Mouse (Mus musculus): ENCODE measurements around the gene Fam161a. TPM values are rescaled to one million over a fixed set of nuclear protein-coding genes. Genes with fewer than 3 reads are reported as not detected.

Gene Fam161a
- total RNA-seq (2021), result 1 to 10 TPM; 3.9 to 4.3 TPM

DNA sequence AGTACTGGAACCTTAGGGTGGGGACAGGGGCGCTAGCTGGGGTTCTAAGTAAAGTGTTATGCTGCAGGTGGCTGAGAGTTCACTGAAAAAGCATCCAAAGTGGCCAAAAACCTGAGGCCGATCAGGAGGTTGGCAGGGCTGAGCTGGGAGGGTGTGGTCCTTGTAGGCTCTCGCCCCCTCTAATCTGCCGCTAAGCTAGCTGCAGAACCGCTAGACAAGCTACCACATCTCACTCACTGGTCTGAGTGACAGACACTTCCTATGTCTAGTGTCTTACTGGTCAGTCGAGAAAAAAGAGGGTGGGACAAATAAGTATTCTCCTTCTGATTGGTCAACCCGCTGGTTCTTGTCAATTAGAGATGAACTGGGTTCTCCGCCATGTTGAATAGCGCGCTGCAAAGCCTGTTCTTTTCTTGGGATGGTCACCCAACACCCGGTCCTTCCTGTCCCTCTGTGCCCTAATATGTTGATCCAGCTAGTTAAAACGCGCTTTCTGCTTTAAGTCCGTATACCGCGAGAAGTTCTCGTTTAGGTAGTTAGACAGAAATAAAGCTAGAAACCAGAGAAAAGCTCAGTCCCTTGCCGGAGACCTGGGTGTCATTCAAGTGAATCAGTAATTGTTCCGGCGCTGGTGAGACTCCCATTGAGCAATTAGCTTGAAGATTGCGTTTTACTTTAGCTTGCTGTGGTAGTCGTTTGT is at the start of gene Fam161a:
Gene Fam161a, plus strand, starts transcription at position 51 of the 700 bp plus-strand sequence.
- peak; percentile 74 for DNase-seq
- intact Hi-C loops (cut with DNase I), result loop anchor here (5.0 kb wide), 1 partner anchor 265 kb away; no protein-coding TSS in a partner anchor

DNA sequence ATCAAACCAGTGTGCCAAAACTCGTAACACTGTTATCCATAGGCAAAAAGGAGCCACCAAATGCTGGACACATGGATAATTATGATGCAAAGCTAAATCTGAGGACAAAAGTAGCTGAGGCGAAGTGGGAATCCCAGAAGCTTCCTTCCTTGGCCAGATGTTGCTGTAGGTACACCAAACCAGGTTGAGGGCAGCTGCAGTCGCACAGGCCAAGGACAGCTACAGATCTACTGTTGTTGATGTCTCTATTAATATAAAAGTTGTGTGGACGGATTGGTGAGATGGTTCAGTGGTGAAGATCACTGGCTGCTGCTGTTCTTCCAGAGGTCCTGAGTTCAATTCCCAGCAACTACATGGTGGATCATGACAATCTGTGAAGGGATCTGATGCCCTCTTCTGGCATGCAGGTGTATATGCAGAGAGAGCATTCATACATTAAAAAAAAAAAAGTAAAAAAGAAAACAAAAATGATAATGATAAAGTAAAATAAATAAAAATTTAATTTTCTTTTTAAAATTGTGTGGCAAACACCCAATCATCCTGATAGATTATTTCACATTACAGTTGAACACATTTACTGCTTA is 49.4 kb upstream of the Fam161a start:
- DNase-seq, result no peak
- intact Hi-C loops (cut with DNase I), result loop anchor here (10.0 kb wide), 1 partner anchor 93 kb away; the partner anchor contains the start of gene B3gnt2

DNA sequence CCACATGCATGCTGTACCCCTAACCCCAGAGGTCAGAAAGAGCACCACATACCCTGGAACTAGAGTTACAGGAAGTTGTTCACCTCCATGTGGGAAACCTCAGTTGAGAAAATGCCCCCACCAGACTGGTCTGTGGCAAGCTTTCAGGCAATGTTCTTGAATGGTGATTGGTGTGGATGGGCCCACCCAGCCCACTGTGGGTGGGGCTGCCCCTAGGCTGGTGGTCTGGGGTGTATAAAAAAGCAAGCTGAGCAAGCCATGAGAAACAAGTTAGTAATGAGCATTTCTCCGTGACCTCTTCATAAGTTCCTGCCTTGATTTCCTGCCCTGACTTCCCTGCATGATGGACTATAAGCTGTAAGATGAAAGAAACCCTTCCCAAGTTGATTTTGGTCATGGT is 45.2 kb upstream of the Fam161a start:
- intact Hi-C loops (cut with DNase I), result loop anchor here (5.0 kb wide), 1 partner anchor 330 kb away; no protein-coding TSS in a partner anchor

DNA sequence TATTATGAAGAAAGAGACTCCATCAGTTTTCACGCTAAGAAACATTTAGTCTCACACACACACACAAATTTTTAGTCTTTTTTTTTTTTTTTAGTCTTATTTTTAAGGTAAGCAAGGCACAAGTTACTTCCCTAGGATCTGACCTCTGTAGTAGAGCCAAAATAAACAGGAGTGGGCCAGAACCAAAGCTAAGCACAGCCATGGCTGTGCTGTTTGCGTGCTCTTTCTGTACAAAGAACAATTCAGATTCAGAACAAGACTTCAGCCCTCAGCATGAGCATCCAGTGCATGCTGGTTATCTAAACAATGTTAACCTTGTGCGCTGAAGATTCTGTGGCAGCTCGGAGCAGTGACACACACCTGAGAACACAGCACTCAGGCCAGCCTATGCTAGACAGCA is 42.9 kb upstream of the Fam161a start:
- intact Hi-C loops (cut with DNase I), result loop anchor here (5.0 kb wide), 1 partner anchor 332 kb away; no protein-coding TSS in a partner anchor
- no peak for DNase-seq

More for the DNA sequence above, 45.2 kb upstream of the Fam161a start:
- no peak for DNase-seq

DNA sequence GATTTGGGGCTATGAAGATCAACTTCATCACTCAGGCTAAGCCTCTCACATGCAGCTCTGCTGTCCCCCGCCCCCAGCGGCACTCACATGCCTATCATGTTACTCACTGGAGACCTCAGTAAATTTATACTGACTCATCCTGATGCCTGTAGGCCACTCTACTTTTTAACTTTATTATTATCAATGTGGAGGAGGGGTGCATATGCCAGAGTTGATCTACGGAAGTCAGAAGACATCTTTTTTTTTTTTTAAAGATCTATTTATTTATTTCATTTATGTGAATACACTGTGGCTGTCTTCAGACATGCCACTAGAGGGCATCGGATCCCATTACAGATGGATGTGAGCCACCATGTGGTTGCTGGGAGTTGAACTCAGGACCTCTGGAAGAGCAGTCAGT is 41.8 kb upstream of the Fam161a start:
- intact Hi-C loops (cut with DNase I), result no loop called here
- DNase-seq, result no peak

DNA sequence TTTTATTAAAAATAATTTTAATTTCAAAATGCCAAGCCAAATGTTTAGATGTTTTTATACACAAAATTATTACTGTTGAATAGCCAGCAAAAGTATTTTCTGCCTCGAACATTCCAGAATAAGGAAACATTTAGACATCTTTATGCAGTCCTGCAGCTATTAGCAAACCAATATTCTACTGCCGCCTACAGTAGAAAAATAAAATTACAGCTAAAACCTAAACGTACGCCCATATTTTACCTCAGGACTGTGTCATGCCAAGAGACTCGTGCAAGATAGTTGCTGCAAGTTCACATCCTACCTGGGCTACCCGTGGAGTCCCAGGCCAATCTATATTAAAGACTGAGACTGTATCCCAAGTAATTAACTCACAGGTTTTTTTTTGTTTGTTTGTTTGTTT is 37.8 kb upstream of the Fam161a start:
- DNase-seq, result no peak

DNA sequence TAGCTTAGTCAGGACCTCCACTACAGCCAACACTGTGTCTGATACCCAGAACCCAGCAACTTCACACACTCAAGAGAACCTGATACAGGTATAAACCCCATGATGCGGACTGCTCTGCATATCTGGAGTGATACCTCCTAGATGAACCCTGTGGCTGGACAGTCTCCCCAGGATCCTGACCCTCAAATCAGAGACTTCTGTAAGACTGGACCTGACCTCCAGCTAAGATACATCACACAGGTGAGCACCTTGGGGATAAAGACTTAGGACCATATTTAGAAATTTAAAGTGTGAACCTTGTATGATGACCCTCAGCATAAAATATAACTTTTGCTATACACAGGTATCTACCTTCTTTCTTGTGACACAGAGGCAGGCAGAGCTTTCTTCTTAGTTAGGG is 36.8 kb upstream of the Fam161a start:
- DNase-seq, result no peak
- intact Hi-C loops (cut with DNase I), result no loop called here

More for the DNA sequence above, 37.8 kb upstream of the Fam161a start:
- intact Hi-C loops (cut with DNase I), result no loop called here

DNA sequence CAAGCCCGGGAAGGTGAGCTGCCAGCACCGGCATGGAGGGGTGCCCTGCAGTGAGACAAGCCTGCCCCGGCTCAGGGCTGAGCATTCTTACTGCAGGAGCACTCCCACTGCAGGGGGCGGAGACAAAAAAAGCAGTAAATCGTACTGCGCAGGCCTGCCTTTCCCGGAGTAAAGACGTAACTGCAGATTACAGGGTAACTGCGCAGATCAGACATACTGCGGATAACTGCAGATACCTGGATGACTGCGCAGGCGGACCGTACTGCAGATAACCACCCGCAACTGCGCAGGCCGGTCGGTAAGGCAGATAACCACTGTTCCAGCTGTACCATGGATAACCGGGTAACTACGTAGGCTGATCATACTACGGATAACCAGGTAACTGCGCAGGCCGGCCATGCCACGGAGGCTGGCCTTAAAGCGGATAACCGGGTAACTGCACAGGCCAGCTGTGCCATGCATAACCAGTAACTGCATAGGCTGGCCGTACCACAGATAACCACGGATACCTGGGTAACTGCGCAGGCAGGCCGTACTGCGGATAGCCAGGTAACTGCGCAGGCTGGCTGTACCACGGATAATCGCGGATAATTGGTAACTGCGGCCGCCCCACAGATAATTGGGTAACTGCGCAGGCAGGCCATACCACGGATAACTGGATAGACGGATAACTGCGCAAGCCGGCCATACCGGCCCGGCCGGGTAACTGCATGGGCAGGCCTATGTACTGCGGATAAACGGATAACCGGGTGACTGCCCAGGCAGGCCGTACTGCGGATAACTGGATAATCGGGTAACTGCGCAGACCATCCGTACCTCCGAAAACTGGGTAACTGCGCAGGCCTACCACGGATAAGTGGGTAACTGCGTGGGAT is 35.3 kb upstream of the Fam161a start, which contains the start of gene Zrsr1:
Gene Zrsr1, plus strand, starts transcription at position 171 of the 875 bp plus-strand sequence.
- peak; percentile 48 for DNase-seq

DNA sequence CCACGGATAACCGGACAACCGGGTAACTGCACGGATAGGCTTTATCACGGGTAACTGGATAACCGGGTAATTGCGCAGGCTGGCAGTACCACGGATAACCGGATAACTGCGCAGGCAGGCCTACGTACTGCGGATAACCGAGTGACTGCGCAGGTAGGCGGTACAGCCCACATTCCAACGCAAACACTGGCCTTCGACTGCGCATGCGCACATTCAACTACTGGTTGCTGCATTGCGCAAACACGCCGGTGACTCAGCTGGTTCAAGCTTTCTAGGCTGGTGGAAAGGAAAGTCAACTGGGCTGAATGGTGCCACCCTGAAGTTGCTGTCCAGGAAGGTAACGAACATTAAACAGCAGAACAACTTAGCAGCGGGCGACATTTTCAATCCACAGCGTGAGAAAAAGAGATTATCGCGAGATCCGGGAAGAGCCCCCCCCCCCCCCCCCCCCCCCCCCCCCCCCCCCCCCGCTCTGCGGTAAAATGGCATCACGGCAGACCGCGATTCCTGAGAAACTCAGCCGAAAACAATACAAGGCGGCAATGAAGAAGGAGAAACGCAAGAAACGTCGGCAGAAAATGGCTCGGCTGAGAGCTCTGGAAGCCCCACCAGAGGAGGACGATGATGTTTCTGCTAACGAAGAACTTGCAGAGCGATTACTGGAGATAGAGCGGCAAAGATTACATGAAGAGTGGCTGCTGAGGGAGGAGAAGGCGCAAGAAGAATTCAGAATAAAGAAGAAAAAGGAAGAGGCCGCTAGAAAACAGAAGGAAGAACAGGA is 34.4 kb upstream of the Fam161a start:
- intact Hi-C loops (cut with DNase I), result no loop called here

More for the DNA sequence above, 35.3 kb upstream of the Fam161a start, which contains the start of gene Zrsr1:
- intact Hi-C loops (cut with DNase I), result no loop called here

DNA sequence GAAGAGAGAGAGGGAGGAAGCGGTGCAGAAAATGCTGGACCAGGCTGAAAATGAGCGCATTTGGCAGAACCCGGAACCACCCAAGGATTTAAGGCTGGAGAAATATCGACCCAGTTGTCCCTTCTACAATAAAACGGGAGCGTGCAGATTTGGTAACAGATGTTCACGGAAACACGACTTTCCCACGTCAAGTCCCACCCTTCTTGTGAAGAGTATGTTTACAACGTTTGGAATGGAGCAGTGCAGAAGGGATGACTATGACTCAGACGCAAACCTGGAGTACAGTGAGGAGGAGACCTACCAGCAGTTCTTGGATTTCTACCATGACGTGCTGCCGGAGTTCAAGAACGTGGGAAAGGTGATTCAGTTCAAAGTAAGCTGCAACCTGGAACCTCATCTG is 33.7 kb upstream of the Fam161a start:
- intact Hi-C loops (cut with DNase I), result no loop called here

More for the DNA sequence above, 34.4 kb upstream of the Fam161a start:
- DNase-seq, result peak; percentile 74

DNA sequence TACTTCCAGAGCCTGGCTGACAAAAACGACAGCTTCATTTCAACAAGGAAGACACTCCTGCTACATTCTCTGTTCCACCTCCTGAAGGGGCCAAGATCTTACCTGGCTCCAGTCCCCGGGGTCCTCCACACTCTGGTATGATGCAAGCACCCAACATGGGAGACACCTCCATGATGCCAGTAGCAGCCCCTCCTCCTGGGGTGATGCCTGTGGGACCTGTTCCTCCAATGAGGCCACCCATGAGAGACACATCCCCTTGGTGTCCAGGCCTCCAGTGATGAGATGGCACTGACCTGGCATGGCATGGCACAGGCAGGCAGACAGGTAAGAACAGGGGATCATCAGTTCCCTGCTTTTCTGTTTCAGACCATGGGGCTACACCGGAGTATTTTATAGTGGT is 29.1 kb upstream of the Fam161a start:
- DNase-seq, result peak; percentile 10
- intact Hi-C loops (cut with DNase I), result no loop called here

More for the DNA sequence above, 33.7 kb upstream of the Fam161a start:
- DNase-seq, result no peak

DNA sequence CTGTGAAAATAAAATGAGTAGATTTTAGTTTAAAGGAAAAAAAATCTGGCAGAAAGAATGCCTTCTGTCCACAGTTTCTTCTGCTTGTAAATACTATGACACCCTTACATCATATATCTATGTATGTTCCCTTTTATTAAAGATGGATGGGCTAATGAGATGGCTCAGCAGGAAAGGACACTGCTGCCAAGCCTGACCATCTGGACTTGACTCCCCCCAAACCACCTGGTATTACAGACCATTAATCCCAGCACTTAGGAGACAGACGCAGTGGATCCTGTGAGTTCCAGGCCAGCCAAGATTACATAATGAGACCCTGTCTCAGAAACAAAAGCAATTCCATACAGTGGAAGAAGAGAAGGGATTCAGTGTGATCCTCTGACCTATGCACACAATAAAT is 28.6 kb upstream of the Fam161a start:
- DNase-seq, result peak; percentile 75
- intact Hi-C loops (cut with DNase I), result no loop called here

DNA sequence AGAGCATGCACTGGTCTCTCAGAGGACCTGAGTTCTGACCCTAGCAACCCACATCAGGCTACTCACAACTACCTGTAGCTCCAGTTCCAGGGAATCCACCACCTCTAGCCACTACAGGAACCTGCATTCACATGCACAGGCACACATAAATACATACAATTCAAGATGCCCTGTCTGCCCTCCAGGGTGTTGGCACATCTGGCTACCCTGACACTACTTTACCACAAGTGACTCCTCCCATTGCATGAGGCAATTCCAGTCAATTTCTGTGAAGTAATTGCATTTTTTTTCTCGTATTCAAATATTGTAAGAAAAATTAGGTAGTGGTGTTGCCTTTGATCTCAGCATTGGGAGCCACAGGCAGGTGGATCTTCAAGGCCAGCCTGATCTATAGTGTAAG is 28.1 kb upstream of the Fam161a start:
- intact Hi-C loops (cut with DNase I), result no loop called here
- DNase-seq, result no peak

DNA sequence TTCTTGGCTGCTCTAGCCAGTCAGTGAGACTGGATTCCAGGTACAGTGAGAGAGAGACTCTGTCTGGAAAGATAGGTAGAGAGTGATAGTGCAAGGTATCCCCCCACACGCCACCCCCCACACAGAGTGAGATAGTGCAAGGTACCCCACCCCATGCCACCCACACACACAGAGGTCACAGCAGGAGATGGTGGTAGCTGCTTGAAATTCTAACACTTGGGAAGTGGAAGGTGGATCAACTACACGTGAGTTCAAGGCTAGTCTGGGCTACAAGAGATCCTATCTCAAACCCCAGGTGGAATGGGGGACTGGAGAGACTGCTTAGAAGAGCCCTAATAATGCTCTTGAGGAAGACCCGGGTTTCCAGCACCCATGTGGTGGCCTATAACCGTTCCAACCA is 26.3 kb upstream of the Fam161a start:
- DNase-seq, result no peak
- intact Hi-C loops (cut with DNase I), result loop anchor here (10.0 kb wide), 1 partner anchor 756 kb away; no protein-coding TSS in a partner anchor

DNA sequence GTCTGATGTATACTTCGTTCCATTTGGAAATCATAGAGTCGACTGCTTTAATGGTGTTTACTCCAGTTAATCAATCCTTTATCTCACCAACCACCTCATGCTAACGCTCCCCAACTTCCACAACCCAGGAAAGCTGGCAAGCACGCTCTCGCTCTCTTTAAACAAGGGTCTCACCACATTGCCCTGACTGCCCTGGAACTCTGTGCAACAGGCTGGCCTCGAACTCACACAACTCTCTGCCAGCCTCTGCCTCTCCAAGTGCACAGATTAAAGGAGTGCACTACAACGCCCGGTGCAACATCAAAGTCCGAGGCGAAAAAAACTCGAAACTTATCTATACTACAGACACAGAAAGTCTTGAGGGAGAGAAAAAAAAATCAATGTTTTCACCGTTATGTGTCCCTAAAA is 25.8 kb upstream of the Fam161a start:
- DNase-seq, result no peak
- intact Hi-C loops (cut with DNase I), result loop anchor here (10.0 kb wide), 1 partner anchor 757 kb away; no protein-coding TSS in a partner anchor

DNA sequence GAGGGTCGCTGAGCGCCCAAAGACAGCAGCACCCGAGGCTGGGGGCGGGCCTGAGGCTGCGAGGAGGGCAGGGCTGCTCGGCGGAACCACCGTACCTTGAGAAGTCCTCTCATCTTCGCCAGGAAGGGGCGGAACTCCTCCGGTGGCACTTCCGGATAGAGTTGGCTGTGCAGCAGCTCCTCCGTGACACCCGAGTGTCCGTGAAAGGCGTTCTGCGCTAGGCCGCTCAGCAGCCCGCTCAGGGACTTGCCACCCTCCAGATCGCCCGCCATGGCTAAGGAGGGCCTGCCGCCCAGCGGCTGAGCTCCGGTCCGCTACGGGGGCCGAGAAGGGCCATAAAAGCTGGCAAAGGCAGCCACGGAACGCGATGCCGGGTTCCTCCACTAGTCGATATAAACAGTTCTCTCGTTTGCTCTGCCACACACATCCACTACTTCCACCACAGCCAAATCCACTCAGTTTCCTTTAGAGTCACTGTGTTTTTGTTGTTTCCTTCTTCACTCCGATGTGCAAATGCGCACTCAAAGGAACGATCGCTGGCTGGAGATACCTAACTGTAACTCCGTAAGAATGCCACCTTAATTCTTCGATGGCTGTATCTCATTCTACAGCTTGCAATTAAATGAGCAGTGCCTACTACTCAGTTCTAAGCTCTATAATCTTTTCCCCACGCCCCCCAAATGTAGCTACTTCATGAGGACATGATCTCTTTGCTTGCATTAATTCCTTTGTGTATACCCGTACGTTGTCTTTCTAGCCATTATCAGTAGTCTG is 25.2 kb upstream of the Fam161a start, which contains the start of the genes Gm28048 and Commd1:
Gene Gm28048, minus strand, starts transcription at position 107 of the 774 bp plus-strand sequence.
Gene Commd1, minus strand, starts transcription at position 399 of the 774 bp plus-strand sequence.
- peak; percentile 97 for DNase-seq
- intact Hi-C loops (cut with DNase I), result loop anchor here (10.0 kb wide), 1 partner anchor 757 kb away; no protein-coding TSS in a partner anchor

DNA sequence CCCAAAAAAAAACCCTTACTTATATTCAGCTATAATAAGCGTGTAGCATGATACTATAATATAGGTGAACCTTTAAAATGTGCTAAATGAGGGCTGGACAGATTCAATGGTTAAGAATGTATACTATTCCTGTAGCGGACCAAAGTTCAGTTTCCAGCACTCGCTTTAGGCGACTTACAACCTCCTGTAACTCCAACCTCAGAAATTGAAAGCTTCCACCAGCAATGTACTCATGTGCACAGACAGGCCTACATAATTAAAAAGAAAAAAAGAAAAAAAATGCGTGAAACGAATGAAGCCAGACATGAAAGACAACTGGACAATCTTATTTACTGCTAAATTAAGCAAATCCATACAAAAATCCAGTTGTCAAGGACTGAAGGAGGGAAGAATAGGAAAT is 24.5 kb upstream of the Fam161a start:
- no peak for DNase-seq
- intact Hi-C loops (cut with DNase I), result loop anchor here (10.0 kb wide), 1 partner anchor 758 kb away; no protein-coding TSS in a partner anchor

DNA sequence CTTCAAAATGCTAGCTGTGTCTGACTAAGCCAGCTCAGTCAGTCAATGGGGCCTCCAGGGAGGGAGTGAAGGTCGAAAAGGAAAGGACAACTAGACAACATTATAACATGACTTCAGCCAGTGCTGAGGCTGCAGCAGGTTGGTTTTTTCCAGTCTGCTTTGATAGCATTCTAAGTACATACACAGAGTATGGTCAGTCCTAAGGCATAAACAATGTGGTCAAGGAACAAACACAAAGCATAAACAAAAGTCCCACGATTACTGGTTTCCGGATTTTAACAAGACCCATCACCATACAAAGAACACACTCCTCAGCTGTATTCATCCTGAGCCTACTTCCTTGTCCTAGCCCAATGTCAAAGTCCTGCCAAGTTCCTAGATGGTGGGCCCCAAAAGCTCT is 21.8 kb upstream of the Fam161a start:
- intact Hi-C loops (cut with DNase I), result loop anchor here (10.0 kb wide), 1 partner anchor 761 kb away; no protein-coding TSS in a partner anchor
- no peak for DNase-seq

DNA sequence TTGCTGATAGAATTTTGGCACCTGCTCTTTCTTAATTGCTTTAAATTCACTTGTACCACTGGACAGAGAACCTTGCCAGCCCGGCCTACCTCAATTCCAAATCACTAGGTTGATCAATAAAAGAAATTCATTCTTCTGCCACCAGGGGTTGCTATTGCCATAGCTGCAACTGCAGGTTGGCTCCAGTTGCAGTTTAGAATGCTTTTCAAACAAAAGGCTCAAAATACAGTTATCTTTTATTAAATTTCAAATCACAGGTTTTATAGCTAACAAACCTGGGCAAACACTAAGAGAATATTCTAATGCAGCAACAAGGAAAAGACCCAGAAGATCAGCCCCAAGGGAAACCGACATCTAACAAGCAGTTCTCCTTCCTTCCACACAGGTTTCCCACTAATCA is 20.0 kb upstream of the Fam161a start:
- DNase-seq, result no peak
- intact Hi-C loops (cut with DNase I), result loop anchor here (10.0 kb wide), 1 partner anchor 763 kb away; no protein-coding TSS in a partner anchor
